Mouse (Mus musculus) right cerebral cortex, postnatal 36 days (tissue): ENCODE data around the gene Wdr60.

ENCODE experiments used
- DNase-seq, 2 experiments: peaks; one replicate each; pipeline ENCODE4 v3.0.0; 2022; ENCODE audit warnings: low spot score in 2 of 2, mixed read lengths in 1 of 2

Gene Wdr60

DNA sequence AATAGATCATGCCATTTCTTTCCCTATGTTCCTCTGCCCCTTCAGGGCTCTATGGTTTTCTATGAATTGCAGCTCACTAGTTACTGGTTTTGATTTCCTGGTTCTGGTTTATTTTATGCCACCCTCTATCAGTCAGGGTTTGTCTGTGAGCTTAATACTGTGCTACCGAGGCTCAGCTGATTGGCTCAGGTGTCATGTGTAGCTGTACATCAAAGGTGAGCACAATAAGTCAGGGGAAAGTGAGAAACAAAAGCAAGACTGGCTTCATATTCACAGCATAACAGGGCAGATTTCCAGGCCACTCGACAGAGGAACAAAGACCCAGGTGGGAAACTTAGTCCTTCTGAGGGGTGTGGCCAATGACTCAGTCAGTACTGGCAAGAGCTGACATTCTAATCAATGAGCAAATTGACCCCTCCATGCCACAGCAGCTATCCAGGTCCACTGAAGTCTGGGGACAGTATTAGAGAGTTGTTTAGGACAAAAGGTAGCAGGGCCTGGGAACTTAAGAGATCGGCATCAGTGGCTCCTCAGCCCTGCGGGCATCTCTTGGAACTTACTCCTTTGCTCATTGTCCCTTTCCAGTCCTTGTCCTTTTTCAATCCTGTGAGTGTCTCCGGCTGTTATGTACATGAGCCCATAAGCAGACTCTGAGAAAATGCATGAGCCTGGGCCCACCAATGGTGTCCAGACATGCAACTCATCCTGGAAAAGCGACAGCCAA lies 79.4 kb downstream of the Wdr60 start:
- DNase-seq: no peak

DNA sequence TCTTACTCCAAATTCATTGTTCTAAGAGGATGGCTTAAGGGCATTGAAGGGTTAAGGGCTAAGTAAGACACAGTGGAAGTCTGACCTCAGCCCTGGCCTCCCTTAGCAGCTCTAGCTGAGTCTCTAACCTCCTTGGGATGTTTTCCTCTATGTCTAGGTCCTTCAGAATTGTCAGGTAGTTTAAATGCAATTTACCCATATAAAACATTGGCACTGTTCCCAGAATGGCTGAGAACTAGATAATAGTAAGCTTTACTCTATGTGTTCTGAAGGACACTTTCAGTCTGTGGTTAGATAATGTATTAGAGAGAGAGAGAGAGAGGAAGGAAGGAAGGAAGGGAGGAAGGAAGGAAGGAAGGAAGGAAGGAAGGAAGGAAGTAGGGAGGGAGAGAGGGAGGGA lies 80.4 kb downstream of the Wdr60 start:
- DNase-seq: no peak

DNA sequence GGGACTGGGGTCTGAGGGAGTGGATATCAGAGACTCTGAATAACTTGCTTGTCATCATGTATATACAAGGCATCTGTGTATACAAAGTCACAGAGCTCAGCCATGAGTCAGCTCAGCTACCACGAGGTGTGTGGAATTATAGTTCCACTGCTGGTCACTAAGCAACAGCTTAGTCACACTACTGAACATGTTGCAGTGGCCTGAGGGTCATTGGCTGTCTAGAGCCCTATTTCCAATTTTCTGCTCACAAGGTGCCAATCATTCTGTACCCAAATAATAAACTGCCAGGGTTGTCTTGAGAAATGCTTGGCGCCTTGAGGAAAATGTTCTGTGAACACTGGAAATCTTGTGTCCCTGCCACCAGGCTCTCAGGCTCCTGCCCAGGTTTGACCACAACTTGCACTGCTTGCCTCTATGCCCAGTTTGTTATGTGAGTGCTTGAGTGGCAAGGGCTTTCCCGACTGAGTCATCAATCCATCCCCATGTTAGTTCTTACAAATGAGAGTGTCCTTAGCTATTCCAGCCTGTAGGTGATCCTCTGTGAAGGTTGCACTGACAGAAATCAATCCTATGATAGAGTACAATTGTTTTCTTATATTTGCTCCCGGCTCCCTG lies 81.3 kb downstream of the Wdr60 start:
- no peak for DNase-seq

DNA sequence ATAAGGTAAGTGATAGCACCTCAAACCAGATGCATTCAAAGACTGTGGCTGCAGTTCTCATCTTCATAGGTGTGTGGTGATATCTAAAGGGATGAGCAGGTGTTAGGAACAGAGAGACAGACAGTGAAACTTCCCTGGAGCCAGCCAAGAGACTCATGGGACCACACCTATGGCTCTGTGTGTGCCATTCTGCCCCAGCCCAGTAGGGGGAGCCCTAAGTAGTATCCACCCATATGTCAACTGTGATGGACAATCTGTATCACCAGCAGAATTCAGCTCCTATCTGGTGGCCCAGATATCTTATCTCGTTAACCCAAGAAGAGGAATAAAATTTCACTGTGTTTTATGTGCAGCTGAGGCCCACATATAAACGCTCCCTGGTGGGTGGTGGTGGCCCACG lies 85.9 kb downstream of the Wdr60 start:
- DNase-seq: no peak

DNA sequence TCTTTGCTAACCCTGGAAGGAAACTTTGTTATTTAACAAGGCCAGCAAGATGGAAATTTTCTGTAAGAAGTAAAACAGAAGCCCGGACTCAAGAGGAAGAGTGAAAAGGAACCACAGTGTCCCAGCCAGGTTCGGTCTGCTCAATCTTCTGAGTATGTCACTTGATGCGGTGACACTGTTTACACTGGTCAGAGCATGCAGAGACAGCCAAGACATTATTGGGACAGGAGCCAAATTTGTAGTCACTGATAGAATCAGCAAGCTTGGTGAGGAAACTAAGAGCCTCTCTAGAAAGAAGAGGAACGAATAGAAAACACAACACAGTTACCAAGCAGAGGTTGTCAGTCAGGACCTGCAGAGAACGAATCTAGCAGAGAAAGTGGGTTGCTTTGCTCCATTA lies 93.2 kb downstream of the Wdr60 start:
- DNase-seq: no peak

DNA sequence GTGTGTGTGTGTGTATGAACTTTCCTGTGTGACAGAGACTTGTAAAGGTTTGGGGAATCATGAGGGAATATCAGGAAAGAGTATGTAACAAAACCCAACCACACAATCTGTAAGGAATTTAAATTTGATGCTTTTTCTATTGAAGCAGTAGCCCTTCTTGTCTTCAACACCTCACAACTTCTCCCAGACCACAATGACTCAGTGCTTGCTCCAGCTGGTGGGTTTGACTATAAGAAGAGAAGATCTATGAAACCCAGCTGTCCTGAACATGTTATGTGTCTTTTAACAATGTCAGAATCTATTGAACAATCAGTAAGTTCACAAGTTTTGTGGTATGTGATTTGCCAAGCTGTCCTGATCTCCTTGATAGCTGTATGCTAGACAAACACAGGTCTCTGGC lies 97.5 kb downstream of the Wdr60 start:
- no peak for DNase-seq

DNA sequence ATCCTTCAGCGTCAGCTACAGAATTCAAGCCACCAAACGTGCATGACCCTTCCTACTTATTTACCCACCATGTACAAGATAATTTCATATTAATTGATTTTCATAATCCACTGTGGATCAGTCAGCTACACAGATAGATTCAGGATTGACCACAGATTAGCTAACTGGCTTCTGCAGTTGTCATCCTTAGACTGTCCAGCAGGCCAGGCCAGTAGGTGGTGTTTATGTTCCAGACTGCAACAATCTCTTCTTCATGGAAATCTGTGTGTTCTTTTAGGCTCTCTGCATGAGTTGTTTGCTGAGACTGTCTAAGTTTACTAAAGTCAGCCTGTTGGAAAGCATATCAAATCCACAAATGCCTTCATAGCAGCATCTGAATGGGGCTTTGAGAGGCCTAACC lies 103.1 kb downstream of the Wdr60 start:
- DNase-seq: no peak

DNA sequence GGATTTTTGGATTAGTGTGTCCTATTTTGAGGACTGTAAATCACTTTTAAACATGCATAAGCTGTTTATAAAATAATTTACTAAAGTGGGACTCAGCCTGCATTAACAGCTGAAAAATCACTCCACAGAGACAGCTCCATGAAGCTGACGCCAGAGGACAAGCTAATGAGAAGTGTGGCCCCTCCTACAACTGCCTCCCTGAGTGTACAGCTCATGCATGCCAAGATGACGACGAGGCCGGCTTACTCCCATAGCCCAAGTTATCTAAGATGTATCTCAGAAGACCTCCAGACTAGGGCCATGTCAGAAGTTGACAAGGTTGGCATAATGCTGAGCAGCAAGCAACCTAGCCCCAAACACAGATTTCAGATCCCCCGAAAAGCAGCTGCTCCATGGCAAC lies 103.6 kb downstream of the Wdr60 start:
- no peak for DNase-seq

DNA sequence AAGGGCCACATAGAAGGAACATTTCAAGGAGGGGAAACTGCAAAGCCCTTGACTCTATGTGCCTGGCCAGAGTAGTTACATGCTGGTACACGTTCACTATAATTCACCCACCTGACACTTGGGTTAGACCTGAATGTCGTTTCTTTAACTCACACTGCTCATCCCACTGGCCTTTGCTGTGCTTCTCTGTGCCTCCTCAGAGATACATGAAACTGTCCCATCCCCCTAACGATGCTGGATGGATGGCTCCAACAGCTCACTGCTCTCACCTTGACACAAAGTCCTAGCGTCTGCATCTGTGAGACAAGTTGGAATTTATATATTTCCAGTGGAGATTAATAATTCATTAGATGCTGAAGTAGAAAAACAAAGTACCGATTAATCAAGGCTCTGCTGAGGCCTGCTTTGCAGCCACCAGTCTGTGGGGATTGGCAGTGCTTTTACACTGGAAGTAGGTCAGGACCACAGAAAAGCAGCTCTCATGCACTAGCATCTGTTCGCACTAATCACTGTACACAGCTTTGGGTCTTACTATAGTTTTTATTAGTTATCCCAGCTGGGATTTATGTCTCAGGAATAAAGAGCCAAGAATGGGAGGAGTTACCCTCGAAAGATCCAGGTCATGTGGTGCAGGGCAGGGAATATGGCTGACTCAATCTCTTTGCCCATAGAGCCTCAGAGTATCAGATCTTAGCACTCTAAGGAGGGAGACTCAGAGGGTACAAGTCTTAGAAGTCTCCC lies 105.9 kb downstream of the Wdr60 start:
- no peak for DNase-seq
